Mouse (Mus musculus) lung, postnatal 0 days (tissue): ENCODE results near the gene Crocc.

Source experiments
- CTCF ChIP-seq: IDR thresholded peaks from 2 replicates; pipeline ENCODE4 v1.5.1; 2016; ENCODE audit warnings: antibody characterized with exemption, mild to moderate bottlenecking
- EP300 ChIP-seq: IDR thresholded peaks from 2 replicates; pipeline ENCODE4 v1.6.1; 2016; ENCODE audit warnings: antibody characterized with exemption, mild to moderate bottlenecking, control low read depth

- TF ChIP-seq CTCF (no peak), EP300 (no peak)
Observed at GRCm38 (mm10) chr4:141096710-141097109, 36.4 kb upstream of the Crocc start.
